Mouse (Mus musculus) gastrocnemius, postnatal 4 days (tissue): ENCODE data around the gene Crebrf. TPM values are rescaled to one million over a fixed set of nuclear protein-coding genes. Genes with fewer than 3 reads are reported as not detected.
A peak's percentile ranks its signal among the peaks of the same experiment; 100 is the strongest.

Experiments used
- DNase-seq, 2 experiments: peaks; one replicate each; pipeline ENCODE4 v3.0.0; 2021 to 2022; ENCODE audit warnings: low spot score in 2 of 2, mixed read lengths in 2 of 2
- total RNA-seq, 2 experiments: library from RNA; stranded (reverse); gene quantifications; 2 replicates each; pipeline ENCODE4 v1.2.3; 2021

Gene Crebrf
- total RNA-seq, 2 experiments from 2014 or later = 13.3 to 13.5 TPM

DNA sequence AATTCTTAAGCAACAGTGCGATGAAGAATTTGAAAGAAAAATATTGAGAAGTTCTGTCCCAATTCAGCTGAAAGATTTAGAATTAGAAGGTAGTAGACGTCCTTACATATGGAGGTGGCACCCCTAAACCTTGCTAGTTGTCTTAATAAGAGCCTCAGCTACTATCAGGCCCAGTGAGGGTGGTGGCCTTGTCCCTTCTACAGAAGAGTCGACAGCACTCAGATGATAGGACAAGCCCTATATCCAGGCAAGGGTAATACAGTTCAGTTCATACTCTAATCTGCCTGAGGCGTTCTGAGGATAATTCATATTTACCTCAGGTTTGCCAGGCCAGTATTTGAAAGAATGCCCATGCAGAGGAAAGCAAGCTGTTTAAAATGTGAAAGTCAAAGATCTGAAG is 62.6 kb downstream of the Crebrf start:
- DNase-seq = no peak

DNA sequence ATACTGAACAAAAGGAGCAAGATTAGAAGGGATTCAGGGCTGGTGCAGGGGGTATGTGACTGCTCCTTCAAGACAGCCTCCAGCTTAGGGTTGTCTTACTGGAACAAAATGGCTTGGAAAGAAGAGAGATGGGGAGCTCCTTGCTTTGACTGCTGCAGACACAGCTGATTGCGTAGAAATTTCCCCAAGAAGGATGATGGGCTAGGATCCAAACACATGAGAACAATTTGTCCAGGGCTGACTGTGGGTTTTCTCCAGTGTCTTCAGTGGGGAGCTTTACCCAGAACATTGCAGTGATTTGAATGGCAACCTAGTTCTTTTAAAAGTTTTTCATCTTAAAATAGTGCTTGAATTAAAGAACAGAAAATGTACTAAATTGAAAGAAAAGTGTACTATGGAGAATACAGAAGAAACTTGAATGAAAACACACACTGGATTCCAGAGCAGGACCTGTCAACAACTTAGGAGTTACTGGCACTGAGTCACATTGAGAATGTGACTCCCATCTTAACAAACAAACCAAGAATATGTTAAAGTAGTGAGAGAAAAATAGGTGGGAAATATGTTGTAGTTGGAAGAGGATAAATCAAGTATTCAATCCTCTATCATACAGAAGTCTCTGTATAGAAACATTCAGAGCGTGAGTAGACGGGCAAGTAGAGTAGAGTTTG is 63.1 kb downstream of the Crebrf start:
- no peak for DNase-seq

DNA sequence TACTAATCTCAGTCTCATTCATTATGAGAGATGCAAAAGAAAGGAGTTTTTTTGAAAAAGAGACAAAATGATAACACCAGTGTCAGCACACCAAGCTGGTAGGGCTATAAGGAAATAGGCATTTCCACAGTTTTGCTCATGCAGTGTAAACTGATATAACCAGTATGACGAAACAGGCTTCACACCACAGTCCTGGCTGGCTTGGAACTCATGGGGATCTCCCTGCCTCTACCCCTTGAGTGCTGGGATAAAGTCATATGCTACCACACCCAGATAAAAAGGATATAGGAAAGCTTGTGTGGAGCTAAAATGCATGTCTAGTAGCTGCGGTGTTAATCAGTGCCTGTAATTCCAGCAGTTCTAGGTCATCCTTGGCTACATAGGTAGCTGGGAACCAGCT is 64.0 kb downstream of the Crebrf start:
- no peak for DNase-seq

DNA sequence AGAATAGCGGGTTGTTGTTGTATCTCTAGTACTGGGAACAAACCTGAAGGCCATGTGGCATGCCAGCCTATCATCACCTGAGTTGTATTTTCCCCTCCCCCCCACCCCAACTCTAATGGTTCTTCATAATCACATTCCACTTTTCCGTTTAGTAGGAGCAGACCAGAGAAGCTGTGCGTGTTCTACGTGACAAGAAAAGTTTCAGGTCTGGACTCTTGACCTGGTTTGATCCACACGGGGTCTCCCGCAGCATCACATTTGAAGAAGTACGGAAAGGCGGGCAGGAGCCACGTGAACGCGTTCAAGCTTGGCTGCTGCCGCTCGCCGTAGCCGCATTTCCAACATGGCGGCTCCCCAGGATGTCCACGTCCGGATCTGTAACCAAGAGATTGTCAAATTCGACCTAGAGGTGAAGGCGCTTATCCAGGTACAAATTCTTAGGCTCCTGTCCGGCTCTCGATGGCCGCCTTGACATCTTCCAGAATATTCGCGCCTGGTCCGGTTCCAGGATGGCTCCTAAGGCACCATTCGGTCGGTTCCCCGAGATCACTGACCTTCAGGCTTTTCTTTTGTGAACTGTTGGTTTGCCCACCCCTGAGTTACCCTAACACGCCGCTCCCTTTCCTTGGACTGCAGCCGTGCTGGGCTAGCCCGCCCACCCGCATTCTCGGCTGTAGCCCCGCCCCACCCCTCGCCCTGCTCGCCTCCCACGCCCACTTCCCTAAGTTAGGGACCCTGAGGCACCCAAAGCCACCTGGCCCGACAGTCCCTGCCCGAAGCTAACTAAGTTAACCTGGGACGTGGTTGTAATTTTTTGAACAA is 65.5 kb downstream of the Crebrf start, which contains the start of gene Bnip1:
Gene Bnip1 (plus strand): TSS at position 317 of the 822 bp plus-strand sequence.
- peak; percentile 66 to 81 for DNase-seq

DNA sequence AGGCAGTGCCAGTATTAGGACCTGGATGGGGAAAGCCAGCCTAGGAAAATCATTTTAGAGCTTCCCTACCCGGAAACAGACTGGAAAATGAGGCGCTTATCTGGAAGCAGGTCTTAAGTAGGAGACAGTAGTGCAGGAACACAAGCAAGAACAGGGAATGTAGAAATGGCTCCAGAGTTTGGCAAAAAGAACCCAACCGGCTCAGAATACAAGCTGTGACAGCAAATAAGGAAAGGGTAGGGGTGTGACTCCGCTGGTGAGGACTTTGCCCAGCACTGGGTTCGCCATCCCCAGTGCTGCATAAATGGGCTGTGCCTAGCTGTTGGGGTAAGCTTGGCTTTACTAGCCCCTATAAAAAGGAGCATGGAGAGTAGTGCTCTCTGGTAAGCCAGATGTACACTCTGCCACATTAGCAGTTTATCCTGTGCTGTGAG is 66.2 kb downstream of the Crebrf start:
- DNase-seq = no peak

DNA sequence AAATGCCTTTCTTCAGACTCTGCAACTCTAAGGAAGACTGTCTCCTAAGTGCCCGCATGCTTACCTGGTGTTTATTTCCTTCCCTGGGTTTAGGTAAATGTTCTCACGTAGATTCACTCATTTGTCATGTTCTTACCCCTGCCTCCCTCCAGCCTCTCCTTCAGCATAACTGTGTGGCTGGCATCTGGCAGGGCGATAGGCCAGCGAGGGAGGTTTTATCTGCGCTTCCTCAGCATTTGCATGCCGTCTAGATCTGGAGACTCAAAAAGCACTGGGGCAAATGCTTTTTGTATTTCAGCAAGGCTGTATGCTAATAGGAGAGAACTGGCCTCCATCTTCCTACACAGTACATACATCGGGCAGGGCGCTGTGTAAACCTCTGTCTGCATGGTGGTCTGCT is 69.1 kb downstream of the Crebrf start:
- no peak for DNase-seq

DNA sequence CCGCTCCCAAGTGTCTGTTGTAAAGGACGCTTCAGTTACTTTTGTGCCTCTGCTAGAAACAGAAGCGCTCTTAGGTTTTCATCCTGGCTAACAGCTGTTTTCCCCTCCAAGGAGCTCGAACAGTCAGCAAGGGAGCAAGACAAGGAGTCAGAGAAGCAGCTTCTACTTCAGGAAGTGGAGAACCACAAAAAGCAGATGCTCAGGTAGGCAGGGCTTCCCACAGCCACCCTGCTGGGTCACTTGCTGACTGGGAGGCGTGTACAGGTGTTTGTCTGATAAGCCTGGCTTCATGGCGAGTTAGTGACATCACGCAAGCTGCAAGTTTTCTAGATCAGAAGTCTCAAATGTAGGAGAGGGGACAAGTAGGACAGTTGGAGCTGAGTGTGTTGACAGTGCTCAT is 71.1 kb downstream of the Crebrf start:
- DNase-seq = no peak

DNA sequence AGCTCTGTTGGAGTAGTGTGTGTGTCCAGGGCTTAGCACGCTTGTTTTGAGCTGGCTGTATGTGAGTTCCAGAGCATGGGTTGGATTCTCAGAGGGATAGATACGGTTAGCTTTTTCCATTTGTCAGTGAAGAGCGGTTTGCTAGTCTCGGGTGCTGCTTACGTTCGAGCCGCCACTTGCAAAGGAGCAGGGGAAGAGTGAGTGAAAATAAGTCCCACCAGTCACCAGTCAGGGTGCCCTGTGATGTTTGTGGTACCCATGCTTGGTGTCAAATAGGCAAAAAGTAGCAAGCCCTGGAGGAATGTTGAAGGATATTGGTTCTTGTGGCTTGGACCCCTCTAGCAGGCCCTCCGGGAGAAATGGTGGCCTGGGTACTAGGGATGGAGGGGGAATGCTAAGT is 73.5 kb downstream of the Crebrf start:
- no peak for DNase-seq

DNA sequence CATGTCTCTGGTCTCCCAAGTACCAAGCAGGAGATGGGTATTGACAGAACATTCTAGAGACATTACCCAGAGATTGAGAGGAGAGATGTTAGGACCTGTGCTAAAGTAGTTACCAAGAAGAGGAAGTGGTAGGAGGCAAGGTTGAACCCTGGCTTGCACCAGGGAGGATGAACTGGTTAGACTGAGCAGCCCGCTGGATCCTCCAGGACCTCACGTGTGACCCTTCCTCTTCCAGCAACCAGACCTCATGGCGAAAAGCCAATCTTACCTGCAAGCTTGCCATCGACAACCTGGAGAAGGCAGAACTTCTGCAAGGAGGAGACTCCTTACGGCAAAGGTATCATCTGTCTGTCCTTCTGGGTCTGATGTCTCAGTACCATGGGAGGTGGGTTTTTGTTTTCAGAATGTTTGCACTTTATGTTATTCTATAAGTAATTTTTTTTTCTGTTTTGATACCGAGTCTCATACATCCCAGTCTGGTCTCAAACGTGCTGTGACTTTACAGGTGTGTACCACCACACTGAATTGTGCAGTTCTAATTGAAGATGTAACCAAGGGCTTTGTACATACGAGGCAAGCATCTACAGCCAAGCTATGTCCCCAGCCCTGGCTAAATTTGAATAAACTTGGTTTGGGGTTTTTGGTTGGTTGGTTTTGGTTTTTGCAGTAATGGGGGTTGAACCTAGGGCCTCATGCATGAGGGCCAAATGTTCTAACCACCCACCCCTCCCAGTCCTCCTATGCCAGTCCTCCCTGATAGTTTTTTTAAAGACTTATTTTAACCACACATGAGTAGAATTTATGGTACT is 74.2 kb downstream of the Crebrf start:
- DNase-seq = no peak

DNA sequence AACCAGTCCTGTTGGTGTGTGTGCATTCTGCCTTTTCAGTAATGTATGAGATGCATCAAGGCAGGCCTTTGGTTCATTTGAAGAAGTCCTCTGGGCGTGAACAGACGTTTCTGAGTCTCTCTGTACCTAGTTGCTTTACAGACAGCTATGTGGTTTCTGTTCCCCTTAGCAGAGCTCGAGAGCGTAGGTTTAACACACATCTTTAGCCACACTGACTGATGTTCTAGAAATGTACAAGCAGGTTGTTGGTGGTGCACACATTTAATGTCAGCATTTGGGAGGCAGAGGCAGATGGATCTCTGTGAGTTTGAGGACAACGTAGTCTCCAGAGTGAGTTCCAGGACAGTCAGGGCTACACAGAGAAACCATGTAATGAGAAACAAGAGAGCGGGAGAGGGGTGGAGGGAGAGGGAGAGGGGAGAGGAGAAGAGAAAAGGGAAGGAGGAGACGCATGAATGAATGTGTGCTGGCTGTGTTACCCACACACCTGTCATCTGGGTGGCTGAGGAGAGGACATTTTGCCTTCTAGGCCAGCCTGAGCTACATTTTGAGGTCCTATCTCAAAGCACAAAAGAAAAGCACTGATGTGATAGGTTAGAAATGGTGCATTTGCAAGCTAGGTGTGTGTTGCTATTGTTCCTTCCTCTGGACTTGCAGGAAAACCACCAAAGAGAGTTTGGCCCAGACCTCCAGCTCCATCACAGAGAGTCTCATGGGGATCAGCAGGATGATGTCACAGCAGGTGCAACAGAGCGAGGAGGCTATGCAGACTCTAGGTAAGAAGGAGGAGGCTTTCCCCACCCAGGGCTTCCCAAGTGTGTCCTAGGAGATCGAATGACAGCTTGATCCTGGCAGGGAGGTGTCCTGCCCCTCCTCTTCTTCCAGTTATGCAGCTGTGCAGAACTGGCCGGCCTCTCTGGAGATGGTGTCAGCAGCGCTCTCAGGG is 75.1 kb downstream of the Crebrf start:
- no peak for DNase-seq

DNA sequence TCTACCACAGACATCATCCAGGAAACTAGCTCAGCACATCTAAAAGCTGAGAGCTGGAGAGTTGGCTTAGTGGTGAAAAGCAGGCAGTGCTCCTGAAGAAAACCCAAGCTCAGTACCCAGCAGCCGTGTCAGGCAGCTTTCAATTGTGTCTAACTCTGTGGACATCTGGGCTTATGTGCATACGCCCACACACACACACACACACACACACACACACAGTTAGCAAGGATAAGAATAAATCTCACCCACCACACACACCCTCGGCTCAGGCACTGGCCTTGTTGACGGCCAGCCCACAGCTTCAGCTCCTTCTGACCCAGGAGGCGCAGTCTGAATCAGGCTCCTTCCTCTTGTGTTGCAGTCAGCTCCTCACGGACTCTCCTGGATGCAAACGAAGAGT is 76.1 kb downstream of the Crebrf start:
- no peak for DNase-seq

DNA sequence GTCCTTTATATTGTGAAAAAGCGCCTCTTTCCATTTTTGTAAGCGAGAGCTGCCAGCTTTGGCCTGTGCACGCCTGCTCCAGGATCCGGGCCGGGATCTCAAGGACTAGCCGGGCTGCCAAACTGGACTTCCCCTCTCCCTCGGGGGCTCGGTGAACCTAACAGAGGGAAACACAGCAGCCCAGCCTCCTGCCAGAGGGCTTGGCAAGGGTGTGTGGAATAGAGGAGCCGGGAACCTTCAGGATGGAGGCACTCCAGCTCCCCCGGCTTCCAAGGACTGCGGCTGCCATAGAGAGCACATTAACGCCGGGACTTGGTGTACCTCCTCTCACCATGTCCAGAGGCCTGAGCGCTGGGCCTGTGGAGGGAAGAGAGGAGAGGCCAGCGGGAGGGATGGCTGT is 76.6 kb downstream of the Crebrf start:
- DNase-seq = peak in 1 of 2 experiments; percentile 47

DNA sequence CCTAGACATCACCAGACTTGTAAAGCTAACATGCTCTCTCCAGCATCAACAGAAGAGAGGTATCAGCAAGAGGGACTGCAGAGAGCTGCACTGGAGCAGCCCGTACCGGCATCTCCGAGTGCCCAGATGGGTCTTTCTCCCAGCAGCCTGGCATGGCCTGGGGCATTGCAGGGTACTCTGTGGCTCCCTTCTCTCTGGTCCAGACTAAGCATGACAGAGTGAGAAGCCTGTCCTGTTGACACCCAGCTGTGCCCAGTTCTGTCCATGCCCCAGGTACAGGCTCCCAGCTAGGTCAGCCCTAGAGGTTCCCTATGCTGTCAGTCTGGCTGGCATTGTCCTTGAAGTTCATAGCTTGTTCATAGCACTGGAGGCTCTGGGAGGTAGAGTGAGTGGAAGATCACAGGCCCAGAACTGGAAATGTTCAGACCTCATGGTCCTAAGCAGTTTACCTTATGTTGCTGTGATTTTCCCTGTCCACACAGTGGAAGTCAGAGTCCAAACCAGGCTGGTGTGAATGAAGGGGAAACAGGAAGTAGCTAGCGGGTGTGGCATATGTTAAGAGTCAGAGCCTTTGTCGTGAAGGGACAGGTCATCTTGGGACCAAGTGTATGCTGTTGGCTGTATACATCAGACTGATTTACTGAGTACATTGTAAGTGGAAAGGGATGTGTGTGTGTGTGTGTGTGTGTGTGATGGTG is 77.8 kb downstream of the Crebrf start:
- DNase-seq = no peak

DNA sequence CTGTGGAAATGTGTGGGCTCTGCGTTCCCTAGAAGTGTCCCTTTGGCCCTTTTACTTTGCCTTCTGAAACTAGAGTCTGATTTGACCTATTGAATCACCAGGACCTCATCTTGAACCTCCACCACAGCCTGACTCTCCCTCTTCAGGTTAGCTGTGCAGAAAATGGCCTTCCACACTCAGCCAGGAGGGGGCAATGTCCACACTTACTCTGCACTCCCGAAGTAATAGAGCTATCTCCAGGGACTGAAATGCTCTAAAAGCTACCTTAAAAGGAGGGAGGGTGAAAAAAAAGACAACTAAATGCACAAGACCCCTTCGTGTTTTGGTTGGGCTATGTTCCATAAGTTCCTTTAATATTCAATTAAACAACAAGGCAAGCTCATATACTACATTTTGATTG is 79.3 kb downstream of the Crebrf start:
- DNase-seq = peak; percentile 28 to 60

DNA sequence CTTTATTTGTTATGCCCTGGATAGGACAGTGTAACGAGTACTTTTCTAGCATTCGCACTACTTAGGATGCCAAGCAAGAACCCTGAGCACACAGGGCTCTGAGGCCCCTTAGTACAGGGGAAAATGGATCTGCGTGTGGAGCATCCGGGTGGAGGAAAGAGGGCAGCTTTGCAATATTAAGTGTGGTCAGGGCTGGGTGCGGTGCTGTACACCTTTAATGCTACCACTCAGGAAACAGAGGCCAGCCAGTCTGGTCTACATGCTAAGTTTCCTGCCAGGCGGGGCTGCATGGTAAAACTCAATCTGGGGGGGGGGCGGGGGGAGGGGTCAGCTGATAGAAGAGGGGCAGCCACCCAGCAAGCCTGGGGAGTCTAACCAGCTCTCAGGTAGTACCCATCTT is 79.9 kb downstream of the Crebrf start:
- no peak for DNase-seq

DNA sequence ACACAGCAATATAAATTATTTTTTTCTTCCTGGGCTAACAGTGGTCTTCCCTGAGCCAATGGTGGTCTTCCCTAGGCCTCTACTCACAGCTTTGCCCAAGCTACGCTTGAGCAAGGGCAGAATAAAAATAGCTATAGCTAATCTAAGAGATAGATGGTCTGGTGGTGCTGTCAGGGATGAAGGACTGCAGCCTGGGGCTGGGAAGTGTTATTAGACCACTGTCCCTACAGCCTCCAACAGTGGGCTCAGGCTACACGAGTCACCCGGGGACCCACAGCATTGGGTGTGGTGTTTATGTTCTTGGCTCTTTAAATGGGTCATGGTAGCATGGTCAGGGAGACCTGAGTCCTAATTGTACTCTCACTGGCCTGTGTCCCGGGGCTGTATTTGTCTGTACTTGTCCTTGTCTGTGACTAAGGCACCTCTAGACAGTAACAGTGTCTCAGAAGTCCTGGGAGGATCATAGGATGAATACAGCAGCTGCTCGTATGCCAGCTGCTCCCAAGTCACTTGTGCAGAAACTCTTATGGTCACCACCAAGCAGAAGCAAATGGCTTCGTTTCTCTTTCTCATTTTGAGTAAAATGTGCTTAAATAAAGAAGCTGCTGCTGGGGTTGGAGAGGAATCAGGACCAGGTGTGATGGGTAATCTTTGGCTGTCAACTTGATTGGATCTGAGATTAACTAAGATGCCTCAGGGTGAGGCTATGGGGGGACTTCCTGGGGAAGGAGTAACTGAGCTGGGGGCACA is 82.1 kb downstream of the Crebrf start:
- no peak for DNase-seq

DNA sequence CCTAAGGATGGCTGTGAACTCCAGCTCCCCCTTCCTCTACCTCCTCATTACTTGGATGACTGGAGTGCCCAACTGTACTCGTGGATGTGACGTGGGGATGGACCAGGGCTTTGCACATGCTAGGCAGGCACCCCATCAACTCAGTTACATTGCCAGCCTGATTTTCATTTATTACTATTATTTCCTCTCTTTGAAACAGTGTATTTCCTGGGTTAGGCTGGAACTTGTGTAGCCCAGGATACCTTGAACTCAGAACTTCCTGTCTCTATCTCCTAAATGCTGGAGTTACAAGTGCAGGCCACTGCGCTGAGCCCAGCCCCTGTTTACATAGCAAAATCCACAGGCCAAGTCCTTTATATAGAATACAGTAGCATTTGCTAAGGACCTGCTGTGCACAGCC is 87.4 kb downstream of the Crebrf start:
- DNase-seq = no peak

DNA sequence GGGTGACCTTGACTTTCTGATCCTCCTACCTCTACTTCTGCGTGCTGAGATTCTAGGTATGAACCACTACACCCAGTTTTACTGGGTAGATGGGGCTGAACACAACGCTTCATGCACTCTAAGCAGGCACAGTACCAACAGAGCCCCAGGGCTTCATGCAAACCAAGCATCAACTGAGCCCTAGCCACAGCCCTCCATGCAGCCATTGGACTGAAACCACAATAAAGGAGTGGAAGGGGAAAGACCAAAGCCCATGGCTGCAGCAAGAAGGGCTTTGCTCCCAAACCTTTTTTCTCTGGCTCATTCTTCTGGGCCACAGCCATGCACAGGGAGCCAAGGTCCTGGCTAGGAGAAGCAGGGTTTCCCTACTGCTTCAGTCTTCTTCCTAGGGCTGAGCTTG is 97.2 kb downstream of the Crebrf start:
- DNase-seq = no peak

DNA sequence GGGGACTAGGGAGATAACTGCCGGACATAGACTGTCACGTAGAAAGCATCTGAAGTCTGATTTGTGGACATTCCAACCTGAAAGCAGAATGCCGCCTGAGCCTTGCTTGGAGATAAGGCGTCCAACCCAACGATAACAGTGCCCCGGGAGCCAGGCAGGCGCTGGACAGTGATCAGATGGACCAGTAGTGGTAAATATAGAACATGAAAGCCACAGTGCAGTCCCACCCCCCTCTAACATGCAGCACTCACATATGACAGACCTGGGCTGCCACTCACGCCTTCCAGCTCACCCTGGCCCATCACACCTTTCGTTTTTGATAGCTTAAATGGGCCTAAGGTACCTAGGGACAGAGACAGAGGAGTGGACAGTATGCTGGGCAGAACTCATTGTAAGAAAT is 98.0 kb downstream of the Crebrf start:
- DNase-seq = no peak
